Mouse (Mus musculus): Measurements from ENCODE around the gene Rpl10. TPM values are rescaled to one million over a fixed set of nuclear protein-coding genes. Genes with fewer than 3 reads are reported as not detected.

Rpl10 gene
- 100 to 1,000 TPM; 264 to 422 TPM for total RNA-seq (2021)

GRCm38 (mm10) chrX:74270062-74270901 lies at the start of gene Rpl10:
Gene Rpl10 (plus strand): TSS chrX:74270812.
- peak; percentile 91 for DNase-seq
- intact Hi-C loops (cut with DNase I): loop anchor here (5.0 kb wide), 1 partner anchor 37 kb away; no protein-coding TSS in a partner anchor

GRCm38 (mm10) chrX:74230038-74230437 lies 40.6 kb upstream of the Rpl10 start:
- no peak for DNase-seq

DNA sequence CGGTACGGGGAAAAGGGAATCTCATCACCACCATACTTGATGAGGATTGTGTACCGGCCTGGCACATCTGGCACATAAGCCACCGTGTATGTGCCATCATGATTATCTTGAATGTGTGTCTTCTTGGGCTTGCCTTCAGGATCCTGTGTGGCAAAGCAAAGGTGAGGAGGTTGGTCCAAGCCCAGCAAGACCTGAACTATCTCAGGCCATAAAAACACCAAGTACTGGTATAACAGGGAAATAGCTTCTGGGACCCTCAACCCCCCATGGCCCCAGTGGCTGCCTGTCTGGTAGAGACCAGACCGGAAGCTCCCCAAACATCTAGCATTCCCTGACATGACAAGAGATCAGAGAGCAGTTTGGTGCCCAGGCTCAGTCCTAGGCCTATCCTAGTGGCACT lies 37.4 kb upstream of the Rpl10 start:
- no peak for DNase-seq
- intact Hi-C loops (cut with DNase I): loop anchor here (10.0 kb wide), 1 partner anchor 278 kb away; no protein-coding TSS in a partner anchor

More at GRCm38 (mm10) chrX:74230038-74230437, 40.6 kb upstream of the Rpl10 start:
- intact Hi-C loops (cut with DNase I): loop anchor here (10.0 kb wide), 1 partner anchor 275 kb away; no protein-coding TSS in a partner anchor

- intact Hi-C loops (cut with DNase I): loop anchor here (10.0 kb wide), 1 partner anchor 126 kb away; no protein-coding TSS in a partner anchor
- DNase-seq: no peak
Observed at GRCm38 (mm10) chrX:74240332-74240731, 30.3 kb upstream of the Rpl10 start.

- intact Hi-C loops (cut with DNase I): loop anchor here (10.0 kb wide), 1 partner anchor 129 kb away; no protein-coding TSS in a partner anchor
- no peak for DNase-seq
Observed at GRCm38 (mm10) chrX:74243396-74243795, 27.2 kb upstream of the Rpl10 start.

DNA sequence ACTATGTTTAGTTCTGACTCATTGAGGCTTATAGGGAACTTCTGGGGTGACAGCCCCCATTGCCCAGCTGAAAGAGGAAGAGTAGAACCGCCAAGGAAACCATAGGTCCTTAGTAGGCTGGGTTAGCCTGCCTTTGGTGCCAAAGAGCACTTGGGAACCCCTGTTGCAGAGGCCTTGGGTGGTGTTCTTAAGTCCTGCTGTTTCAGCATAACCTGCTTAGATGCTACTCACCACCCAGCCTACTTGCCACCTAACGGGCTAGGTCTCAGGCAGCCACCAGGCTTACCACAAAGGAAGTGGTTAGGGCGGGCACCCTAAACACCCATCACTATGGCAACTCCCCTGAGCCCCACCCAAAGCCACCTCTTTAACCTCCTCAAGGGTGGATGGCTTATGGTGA lies 26.8 kb upstream of the Rpl10 start:
- no peak for DNase-seq
- intact Hi-C loops (cut with DNase I): loop anchor here (10.0 kb wide), 1 partner anchor 129 kb away; no protein-coding TSS in a partner anchor

DNA sequence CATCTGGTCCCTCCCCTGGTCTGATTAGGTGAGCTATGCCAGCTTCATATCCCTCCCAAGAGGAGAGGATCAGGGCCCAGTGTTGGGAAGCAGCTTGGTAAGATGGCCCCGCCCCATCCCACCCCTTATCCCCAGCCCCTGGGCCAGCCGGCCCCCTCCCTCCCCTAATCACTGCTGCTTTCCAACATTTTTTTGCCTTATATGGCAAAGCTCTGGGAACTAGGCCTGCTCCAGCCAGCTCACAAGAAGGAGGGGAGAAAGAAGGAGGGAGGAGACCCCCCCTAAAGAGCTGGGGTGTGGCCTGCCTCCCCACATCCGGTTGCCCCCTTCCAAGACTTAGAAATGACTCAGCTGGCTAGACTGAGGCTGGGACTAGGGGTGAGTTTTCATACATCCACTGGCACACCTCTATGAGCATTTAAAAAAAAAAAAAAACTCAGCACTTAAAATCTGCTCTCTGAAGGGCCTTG lies 26.0 kb upstream of the Rpl10 start:
- DNase-seq: peak; percentile 48
- intact Hi-C loops (cut with DNase I): loop anchor here (5.0 to 10.0 kb wide), 2 partner anchors 130 to 168 kb away; no protein-coding TSS in a partner anchor

DNA sequence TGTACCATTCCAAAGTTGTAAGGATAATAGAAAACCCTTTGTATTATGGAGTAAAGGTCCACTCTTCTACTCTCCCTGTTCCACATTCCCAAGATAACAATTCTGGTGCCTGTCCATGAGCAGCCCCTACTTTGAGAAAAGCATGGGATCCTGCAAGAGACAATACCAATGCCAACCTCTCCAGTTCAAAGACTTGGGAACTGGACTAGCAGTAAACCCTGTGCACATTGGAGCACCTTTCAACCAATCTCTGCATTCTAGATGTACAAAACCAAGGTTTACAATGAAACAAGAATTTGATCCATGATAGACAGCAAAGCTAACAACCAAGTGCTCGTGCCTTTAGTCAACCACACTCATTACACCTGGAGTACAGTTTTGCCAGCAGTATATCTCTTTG lies 25.5 kb upstream of the Rpl10 start:
- DNase-seq: no peak
- intact Hi-C loops (cut with DNase I): loop anchor here (5.0 to 10.0 kb wide), 2 partner anchors 130 to 167 kb away; no protein-coding TSS in a partner anchor

DNA sequence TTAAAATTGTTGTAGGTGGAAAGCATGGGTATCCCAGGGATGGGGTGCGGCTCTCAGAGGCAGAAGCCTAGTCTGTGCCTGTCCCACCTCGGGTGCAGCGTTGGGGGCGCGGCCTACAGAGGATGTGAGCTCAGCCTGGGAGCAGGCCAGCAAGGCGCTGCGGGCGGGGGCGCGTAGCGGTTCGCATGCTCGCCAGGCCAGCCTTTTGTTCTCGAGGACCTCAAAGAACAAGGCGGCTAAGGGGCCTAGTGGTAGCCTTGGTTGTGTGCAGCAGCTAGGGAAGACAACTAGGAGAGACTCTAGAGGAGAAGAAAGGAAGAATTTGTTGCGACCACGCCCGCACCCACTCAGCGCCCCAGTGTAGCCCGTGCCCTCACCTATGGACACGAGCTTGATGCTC lies 24.9 kb upstream of the Rpl10 start:
- DNase-seq: peak; percentile 88
- intact Hi-C loops (cut with DNase I): loop anchor here (5.0 to 10.0 kb wide), 2 partner anchors 131 to 167 kb away; no protein-coding TSS in a partner anchor

- intact Hi-C loops (cut with DNase I): loop anchor here (5.0 to 10.0 kb wide), 2 partner anchors 131 to 166 kb away; no protein-coding TSS in a partner anchor
- DNase-seq: peak; percentile 88
Observed at GRCm38 (mm10) chrX:74246213-74246681, 24.4 kb upstream of the Rpl10 start.

DNA sequence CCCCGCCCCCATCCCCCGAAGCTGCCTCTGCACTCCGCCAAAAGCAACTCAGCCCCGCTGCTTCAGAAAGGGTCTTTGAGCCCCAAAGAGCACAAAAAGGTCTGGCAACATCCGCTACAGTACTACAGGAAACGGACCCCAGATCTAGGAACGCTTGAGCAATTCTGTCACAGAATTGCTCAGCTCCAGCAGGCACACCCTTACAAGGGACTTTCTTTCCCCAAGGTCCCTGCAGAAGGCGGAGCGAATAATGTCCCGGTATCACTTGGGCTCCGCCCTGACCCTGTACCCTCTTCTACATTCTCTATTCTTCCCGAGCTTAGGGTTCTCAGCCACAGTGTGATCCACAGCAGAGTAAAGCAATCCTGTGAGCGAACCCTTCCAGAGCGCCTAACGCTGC lies 23.9 kb upstream of the Rpl10 start:
- intact Hi-C loops (cut with DNase I): loop anchor here (5.0 to 10.0 kb wide), 2 partner anchors 132 to 166 kb away; no protein-coding TSS in a partner anchor
- no peak for DNase-seq

DNA sequence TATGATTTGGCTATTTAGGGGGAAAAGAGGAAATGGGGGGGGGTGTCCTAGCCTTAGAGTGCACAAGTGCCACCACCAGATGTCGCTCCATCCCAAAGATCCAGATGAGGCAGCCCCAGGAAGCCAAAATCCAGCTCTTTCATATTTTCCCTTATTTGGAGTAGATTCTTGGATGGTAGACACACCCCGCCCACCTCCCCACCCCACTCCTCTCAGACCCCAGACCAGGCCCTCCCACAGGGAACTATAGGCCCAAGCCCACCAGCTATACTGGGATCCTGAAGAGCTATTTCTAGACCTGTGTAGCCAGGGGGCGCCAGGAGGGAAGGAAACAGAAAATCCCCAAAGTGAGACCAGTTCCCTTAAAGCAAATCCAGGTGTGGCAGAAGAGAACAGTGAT lies 22.0 kb upstream of the Rpl10 start:
- DNase-seq: peak; percentile 63
- intact Hi-C loops (cut with DNase I): loop anchor here (5.0 to 10.0 kb wide), 2 partner anchors 134 to 164 kb away; no protein-coding TSS in a partner anchor

DNA sequence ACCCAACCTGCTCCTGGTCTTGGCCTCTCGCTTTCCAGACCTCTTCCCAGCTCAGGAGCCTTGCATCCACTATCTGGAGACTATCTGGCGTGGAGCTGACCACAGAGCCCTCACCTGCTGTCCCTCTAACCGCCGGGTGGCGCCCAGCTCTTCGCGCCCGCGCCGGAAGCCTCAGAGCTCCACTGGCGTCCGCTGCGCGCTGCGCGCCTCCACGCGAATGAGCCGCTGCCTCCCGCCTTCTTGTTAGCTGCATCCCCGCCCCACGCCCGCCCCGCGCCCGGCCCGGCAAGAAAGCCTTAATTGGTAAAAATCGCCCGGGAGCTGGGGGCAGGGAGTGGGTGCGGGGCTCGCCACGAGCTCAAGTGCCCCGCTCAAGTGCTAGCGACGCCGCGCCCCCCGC lies 21.0 kb upstream of the Rpl10 start, which contains the start of gene Flna:
Gene Flna, minus strand, starts transcription at position 206 of the 400 bp plus-strand sequence.
- peak; percentile 54 for DNase-seq
- intact Hi-C loops (cut with DNase I): loop anchor here (5.0 to 10.0 kb wide), 2 partner anchors 135 to 163 kb away; no protein-coding TSS in a partner anchor

DNA sequence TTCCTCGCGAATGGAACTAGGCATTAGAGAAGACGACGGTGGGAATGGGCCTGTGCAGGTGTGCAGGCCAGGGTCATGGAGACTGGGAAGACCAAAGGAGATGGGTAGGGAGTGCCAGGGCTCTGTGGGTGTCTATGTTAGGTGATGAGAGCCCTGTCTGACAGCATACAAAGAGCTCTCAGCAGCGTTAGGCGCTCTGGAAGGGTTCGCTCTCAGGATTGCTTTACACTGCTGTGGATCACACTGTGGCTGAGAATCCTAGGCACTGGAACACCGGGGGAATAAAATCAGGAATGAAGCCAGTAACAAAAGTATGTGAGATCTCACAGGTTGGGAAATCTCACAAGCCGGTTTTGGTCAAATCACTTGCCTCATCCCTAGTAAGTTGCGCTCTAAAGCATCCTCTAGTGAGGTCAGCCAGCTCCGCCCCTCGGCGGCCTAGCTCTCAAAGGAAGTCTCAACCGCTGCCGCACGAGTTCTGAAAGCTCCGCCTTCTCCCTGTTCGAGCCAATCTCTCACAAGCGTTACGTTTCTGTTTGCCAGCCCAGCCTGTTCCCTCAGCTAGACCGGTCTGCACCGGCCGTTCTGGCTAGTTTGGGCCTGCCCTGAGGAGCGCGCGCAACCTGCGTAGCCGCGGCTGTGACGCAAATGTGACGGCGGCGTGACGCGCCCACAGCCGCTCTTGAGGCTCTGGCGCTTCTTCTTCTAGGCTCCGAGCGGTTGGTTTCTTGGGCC lies 16.3 kb upstream of the Rpl10 start, which contains the start of gene Emd:
Gene Emd, plus strand, starts transcription at position 535 of the 735 bp plus-strand sequence.
- intact Hi-C loops (cut with DNase I): no loop called here
- peak; percentile 89 for DNase-seq

GRCm38 (mm10) chrX:74254888-74255565 lies 15.6 kb upstream of the Rpl10 start:
- intact Hi-C loops (cut with DNase I): no loop called here
- DNase-seq: no peak

- intact Hi-C loops (cut with DNase I): no loop called here
- DNase-seq: no peak
Observed at GRCm38 (mm10) chrX:74257746-74258145, 12.9 kb upstream of the Rpl10 start.

DNA sequence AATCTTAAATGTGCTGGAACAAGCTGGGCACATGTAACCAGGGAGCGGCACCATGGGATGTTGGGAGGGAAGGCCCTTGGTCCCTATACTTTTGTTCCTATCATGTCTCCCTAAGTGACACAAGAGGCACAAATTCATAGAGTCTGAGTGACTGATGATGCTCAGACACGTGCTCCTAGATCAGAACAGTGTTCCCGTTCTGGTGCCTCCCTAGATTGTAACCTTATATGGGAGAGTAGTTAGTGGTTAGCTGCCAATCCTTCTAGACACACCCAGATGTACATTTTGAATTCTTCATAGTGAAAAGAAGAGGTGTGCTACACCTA lies 913 bp upstream of the Rpl10 start:
- intact Hi-C loops (cut with DNase I): loop anchor here (5.0 kb wide), 1 partner anchor 38 kb away; no protein-coding TSS in a partner anchor
- DNase-seq: no peak

GRCm38 (mm10) chrX:74270902-74271551 lies 415 bp downstream of the Rpl10 start:
- intact Hi-C loops (cut with DNase I): loop anchor here (5.0 kb wide), 1 partner anchor 36 kb away; no protein-coding TSS in a partner anchor
- DNase-seq: no peak

Data from left cerebral cortex, postnatal 4 days (tissue).